Mouse (Mus musculus): ENCODE measurements around the gene Map3k9.

GRCm38 (mm10) chr12:81801134-81801533, 20.2 kb upstream of the Map3k9 start:
- no peak for TF ChIP-seq GATA1 (IDR thresholded peaks at IDR 0.05; ENCODE audit: borderline replicate concordance, low read length)
- TF ChIP-seq FLI1 (IDR thresholded peaks at IDR 0.05; ENCODE audit: low read length): no peak
